Mouse (Mus musculus): ENCODE measurements around the gene Insig1. TPM values are rescaled to one million over a fixed set of nuclear protein-coding genes. Genes with fewer than 3 reads are reported as not detected.

The Insig1 gene
- polyA plus RNA-seq (2016; fragmentation: Nextera tagmentation; extraction: Ambion mirVana) = 107 and 125 TPM in 2 replicates

DNA sequence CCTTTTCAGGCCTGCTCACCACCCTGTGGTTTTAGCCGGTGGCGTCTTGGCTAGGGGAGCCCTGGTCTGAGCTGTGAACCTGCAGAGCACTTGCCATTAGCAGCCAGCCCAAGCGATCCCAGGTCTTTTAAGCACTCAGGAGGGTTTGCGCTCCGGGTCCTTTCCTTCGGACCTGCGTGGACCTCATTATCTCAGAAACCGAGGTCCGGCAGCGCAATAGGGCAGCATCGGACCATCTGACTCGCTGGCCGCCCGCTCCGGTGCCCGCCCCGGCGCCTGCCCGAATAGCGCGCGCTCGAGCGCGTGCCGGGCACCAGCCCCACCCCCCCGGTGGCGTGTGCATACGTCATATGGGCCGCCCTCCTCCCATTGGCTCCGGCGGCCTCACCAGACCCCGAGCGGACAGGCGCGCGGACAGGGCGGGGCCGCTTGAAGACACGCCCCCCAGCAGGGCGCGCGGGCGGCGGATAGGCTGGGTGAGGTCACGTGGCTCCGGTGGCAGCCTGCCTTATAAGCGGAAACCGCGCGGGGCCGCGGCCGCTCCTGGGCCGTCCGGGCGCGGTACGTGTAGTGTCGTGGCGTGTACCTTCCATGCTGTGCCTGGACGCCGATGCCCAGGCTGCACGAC is at the start of gene Insig1:
Gene Insig1, plus strand, starts transcription at position 536 of the 628 bp plus-strand sequence.
- peak within 1 kb of the TSS; percentile 97 for H3K27ac ChIP-seq (replicated peaks)
- peak within 1 kb of the TSS; percentile 91 for H3K4me3 ChIP-seq
- no peaks in the 10 kb centered on the region for H3K27me3 ChIP-seq (ENCODE audit: low read depth, poor library complexity, severe bottlenecking)
- under 1% methylated on average over 64 of the region's 64 CpGs for WGBS
- H3K9me3 ChIP-seq (replicated peaks) = no peaks in the 10 kb centered on the region
- DNase-seq (ENCODE audit: low spot score) = peak; percentile 98
- H3K36me3 ChIP-seq = peaks cover 37% of the 10 kb centered on the region
- H3K4me1 ChIP-seq = peaks cover 65% of the 10 kb centered on the region

DNA sequence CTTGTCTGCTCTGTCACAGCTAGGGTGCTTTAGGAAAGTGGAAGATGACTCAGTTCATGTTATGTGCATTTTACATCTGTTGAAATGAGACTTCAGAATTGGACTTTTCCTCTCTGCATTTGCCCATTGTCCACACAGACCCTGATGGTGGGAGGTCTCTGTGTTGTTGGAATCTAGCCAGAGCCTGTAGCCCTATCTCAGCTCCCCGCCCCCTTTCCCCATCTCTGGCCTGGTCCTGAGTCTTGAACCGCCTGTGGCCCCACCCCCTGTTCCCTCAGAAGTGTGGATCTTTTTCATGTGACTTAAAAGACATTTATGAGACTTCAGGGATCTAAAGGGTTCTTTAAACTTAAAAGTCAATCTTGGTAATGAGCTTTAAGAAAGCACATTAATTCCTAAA is 47.7 kb upstream of the Insig1 start:
- H3K4me1 ChIP-seq = no peaks in the 10 kb centered on the region
- no peak overlapping the region for H3K27ac ChIP-seq (replicated peaks)
- H3K4me3 ChIP-seq = no peak overlapping the region
- no peaks in the 10 kb centered on the region for H3K27me3 ChIP-seq (ENCODE audit: low read depth, poor library complexity, severe bottlenecking)
- H3K36me3 ChIP-seq = no peaks in the 10 kb centered on the region
- WGBS = 55% methylated on average over 2 of the region's 2 CpGs
- H3K9me3 ChIP-seq (replicated peaks) = peaks cover 14% of the 10 kb centered on the region
- no peak for DNase-seq (ENCODE audit: low spot score)

DNA sequence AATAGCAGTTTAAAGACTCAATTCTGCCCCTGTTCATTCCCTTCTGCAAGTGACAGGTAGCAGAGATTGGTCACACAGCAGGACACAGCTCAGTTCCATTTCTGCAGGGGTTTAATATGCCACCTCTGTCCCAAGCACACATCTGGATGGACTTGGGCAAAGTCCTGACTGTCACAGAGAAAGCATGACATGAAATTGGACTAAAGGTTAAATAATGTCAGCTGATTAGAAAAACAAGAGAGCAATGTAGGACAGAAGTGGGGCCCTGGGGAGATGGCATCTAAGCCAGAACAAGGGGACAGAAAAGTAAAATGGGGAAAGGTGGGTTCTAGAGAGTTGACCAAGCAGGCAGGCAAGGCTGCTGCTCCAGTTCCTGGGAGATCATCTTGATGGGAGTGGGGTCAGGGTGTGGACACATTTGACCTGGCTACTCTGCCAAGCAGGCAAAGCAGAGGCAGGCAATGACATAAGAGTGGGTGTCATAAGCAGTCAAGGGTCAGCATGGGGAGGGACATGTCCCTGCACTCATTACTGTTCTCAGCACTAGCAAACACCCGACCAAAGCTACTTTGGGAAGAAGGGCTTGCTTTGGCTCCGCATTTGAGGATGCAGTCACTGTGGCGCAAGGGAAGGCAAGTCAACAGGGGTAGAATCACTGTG is 39.5 kb upstream of the Insig1 start:
- no peaks in the 10 kb centered on the region for H3K36me3 ChIP-seq
- H3K4me1 ChIP-seq = no peaks in the 10 kb centered on the region
- no peak for DNase-seq (ENCODE audit: low spot score)
- no peak overlapping the region for H3K27ac ChIP-seq (replicated peaks)
- no peaks in the 10 kb centered on the region for H3K27me3 ChIP-seq (ENCODE audit: low read depth, poor library complexity, severe bottlenecking)
- H3K4me3 ChIP-seq = no peak overlapping the region
- peaks cover 5% of the 10 kb centered on the region; the same call in 1 of the 2 replicates for H3K9me3 ChIP-seq (replicated peaks)
- 89% methylated on average over 3 of the region's 3 CpGs for WGBS

DNA sequence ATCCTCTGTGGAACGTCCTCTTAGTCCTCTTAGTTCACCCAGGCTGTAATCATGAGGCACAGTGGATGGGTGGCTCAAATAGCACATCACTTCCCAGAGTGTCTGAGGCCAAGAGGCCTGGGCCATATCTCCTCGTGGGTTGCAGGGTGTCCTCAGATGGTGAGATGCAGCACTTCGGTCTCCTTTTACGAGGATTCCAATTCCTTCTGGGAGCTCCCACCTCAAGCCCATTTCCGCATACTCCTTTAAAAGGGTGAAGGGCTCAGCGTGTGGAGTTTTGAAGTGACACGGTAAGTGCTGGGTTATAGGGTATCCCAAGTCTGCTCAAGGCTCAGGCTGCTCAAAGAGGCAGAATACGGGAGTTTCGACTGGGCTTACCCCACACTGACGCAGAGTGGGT is 38.3 kb upstream of the Insig1 start:
- Histone ChIP-seq H3K4me3 (no peak overlapping the region), H3K36me3 (no peaks in the 10 kb centered on the region), H3K27ac (replicated peaks) (no peak overlapping the region), H3K9me3 (replicated peaks) (no peaks in the 10 kb centered on the region), H3K27me3 (ENCODE audit: low read depth, poor library complexity, severe bottlenecking) (no peaks in the 10 kb centered on the region), H3K4me1 (peaks cover 8% of the 10 kb centered on the region; the same call in 1 of the 2 replicates)
- DNase-seq (ENCODE audit: low spot score) = no peak
- 89% methylated on average over 10 of the region's 10 CpGs for WGBS

GRCm38 (mm10) chr5:28033281-28033680 is 37.9 kb upstream of the Insig1 start:
- H3K27ac ChIP-seq (replicated peaks) = no peak overlapping the region
- DNase-seq (ENCODE audit: low spot score) = no peak
- no peak overlapping the region for H3K4me3 ChIP-seq
- peaks cover 12% of the 10 kb centered on the region; the same call in 1 of the 2 replicates for H3K4me1 ChIP-seq
- H3K9me3 ChIP-seq (replicated peaks) = no peaks in the 10 kb centered on the region
- H3K36me3 ChIP-seq = no peaks in the 10 kb centered on the region
- 88% methylated on average over 5 of the region's 5 CpGs for WGBS
- no peaks in the 10 kb centered on the region for H3K27me3 ChIP-seq (ENCODE audit: low read depth, poor library complexity, severe bottlenecking)

GRCm38 (mm10) chr5:28033826-28034225 is 37.3 kb upstream of the Insig1 start:
- H3K9me3 ChIP-seq (replicated peaks) = no peaks in the 10 kb centered on the region
- 89% methylated on average over 5 of the region's 5 CpGs for WGBS
- no peak overlapping the region for H3K4me3 ChIP-seq
- no peaks in the 10 kb centered on the region for H3K27me3 ChIP-seq (ENCODE audit: low read depth, poor library complexity, severe bottlenecking)
- no peaks in the 10 kb centered on the region for H3K36me3 ChIP-seq
- no peak for DNase-seq (ENCODE audit: low spot score)
- H3K4me1 ChIP-seq = peaks cover 13% of the 10 kb centered on the region; the same call in 1 of the 2 replicates
- H3K27ac ChIP-seq (replicated peaks) = no peak overlapping the region

- H3K4me3 ChIP-seq = no peak overlapping the region
- H3K4me1 ChIP-seq = peaks cover 13% of the 10 kb centered on the region; the same call in 1 of the 2 replicates
- no peaks in the 10 kb centered on the region for H3K9me3 ChIP-seq (replicated peaks)
- no peak for DNase-seq (ENCODE audit: low spot score)
- H3K36me3 ChIP-seq = no peaks in the 10 kb centered on the region
- no peak overlapping the region for H3K27ac ChIP-seq (replicated peaks)
- 76% methylated on average over 1 of the region's 1 CpGs for WGBS
- no peaks in the 10 kb centered on the region for H3K27me3 ChIP-seq (ENCODE audit: low read depth, poor library complexity, severe bottlenecking)
Observed at GRCm38 (mm10) chr5:28036011-28036410, 35.2 kb upstream of the Insig1 start.

- WGBS = 100% methylated on average over 1 of the region's 1 CpGs
- Histone ChIP-seq H3K36me3 (no peaks in the 10 kb centered on the region), H3K9me3 (replicated peaks) (no peaks in the 10 kb centered on the region), H3K27ac (replicated peaks) (no peak overlapping the region), H3K27me3 (ENCODE audit: low read depth, poor library complexity, severe bottlenecking) (no peaks in the 10 kb centered on the region), H3K4me3 (no peak overlapping the region), H3K4me1 (peaks cover 13% of the 10 kb centered on the region; the same call in 1 of the 2 replicates)
- no peak for DNase-seq (ENCODE audit: low spot score)
Observed at GRCm38 (mm10) chr5:28036518-28036917, 34.6 kb upstream of the Insig1 start.

DNA sequence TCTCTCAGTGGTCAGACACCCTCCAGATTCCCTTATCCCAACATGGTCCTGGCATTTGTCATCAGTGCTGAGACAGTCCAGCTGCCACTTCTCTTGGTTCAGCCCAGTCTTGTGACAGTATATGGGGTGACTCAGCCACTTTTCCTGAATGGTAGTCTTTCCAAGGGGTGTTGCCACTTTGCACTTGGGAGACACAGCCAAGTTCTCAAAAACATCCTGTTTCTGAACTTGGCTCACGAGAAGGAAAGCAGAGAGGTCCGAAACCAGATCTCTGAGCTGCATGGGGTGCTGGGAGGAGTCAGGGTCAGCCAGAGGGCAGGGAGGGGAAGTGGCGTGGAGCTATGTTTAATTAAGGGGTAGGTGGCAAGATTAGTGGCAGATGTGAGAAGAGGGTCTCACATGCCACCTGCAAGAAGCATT is 34.0 kb upstream of the Insig1 start:
- no peaks in the 10 kb centered on the region for H3K36me3 ChIP-seq
- no peak overlapping the region for H3K4me3 ChIP-seq
- no peak overlapping the region for H3K27ac ChIP-seq (replicated peaks)
- DNase-seq (ENCODE audit: low spot score) = no peak
- H3K4me1 ChIP-seq = peaks cover 13% of the 10 kb centered on the region; the same call in 1 of the 2 replicates
- H3K9me3 ChIP-seq (replicated peaks) = no peaks in the 10 kb centered on the region
- no peaks in the 10 kb centered on the region for H3K27me3 ChIP-seq (ENCODE audit: low read depth, poor library complexity, severe bottlenecking)
- WGBS = 50% methylated on average over 3 of the region's 3 CpGs

DNA sequence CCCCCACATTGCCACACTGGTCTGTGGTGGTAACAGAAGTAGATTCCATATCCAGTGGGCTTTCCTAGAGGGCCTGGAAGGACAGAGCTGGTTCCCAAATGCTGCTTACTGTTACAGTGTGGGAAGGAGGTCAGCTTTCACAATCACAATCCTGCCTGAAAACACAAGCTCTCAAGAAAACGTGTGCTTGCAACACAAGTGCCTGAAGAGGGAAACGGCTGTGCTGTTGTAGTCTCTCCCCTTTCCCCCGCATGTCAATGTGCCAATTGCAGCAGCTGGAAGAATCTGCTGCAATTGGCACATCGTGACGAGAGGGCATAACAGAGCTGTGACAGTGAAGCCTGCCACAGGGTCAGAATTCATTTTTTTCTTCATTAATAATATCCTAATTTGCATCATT is 33.5 kb upstream of the Insig1 start:
- Histone ChIP-seq H3K9me3 (replicated peaks) (no peaks in the 10 kb centered on the region), H3K4me3 (no peak overlapping the region), H3K27ac (replicated peaks) (no peak overlapping the region), H3K36me3 (no peaks in the 10 kb centered on the region), H3K4me1 (peaks cover 13% of the 10 kb centered on the region; the same call in 1 of the 2 replicates), H3K27me3 (ENCODE audit: low read depth, poor library complexity, severe bottlenecking) (no peaks in the 10 kb centered on the region)
- DNase-seq (ENCODE audit: low spot score) = no peak
- 59% methylated on average over 5 of the region's 5 CpGs for WGBS

- Histone ChIP-seq H3K4me1 (peaks cover 13% of the 10 kb centered on the region; the same call in 1 of the 2 replicates), H3K27me3 (ENCODE audit: low read depth, poor library complexity, severe bottlenecking) (no peaks in the 10 kb centered on the region), H3K4me3 (no peak overlapping the region), H3K36me3 (no peaks in the 10 kb centered on the region), H3K9me3 (replicated peaks) (no peaks in the 10 kb centered on the region), H3K27ac (replicated peaks) (no peak overlapping the region)
- no peak for DNase-seq (ENCODE audit: low spot score)
- WGBS = 78% methylated on average over 2 of the region's 2 CpGs
Observed at GRCm38 (mm10) chr5:28038115-28038514, 33.0 kb upstream of the Insig1 start.

DNA sequence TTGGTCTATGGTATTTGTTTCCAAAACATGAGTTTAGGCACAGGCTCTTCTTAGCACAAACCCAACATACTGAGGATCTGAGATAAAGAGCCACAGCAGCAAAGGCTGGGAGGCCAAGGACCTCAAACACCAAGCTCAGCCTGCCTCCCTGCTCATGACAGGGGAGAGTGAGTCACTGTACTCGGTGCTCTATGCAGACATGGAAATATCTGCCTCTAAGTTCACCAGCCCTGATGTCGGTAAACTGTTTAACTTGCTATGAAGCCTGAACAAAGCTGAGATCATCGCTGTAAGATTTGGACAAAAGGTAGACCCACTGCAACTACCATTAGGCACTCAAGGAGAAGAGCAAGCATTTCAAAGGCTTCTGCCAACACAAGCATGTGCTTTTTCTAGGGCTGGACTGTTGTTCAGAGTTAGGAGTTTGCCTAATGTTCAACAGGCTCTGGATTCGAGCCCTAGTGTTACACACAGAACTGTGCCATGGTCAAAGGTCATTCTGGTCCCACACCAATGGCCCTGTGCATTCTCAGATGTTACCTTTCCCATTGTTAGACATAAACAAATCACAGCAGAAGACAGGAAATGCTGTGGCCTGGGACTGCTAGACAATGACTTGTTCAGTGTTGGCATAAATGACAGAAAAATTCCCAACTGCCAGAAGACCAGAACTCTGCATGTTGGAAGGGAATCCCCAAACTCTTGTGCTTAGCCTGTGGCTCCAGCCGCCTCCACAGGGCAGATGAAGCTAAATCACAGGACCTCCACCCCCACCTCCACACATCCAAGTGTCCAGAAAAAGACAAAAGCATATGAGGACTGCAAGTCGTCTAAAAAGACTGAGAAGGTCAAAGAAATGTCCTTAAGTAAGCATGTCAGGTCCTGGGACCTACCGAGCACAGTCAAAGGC is 31.2 kb upstream of the Insig1 start:
- WGBS = 82% methylated on average over 7 of the region's 7 CpGs
- no peak overlapping the region for H3K27ac ChIP-seq (replicated peaks)
- peaks cover 13% of the 10 kb centered on the region; the same call in 1 of the 2 replicates for H3K4me1 ChIP-seq
- no peak overlapping the region for H3K4me3 ChIP-seq
- peaks cover 10% of the 10 kb centered on the region for H3K9me3 ChIP-seq (replicated peaks)
- H3K36me3 ChIP-seq = peaks cover 2% of the 10 kb centered on the region; the same call in 1 of the 2 replicates
- H3K27me3 ChIP-seq (ENCODE audit: low read depth, poor library complexity, severe bottlenecking) = no peaks in the 10 kb centered on the region
- no peak for DNase-seq (ENCODE audit: low spot score)

Data from midbrain, embryonic 10.5 days (tissue).